Mouse (Mus musculus) spleen, adult 2 months (tissue): ENCODE measurements around the gene Cox14.

Experiments
- CTCF ChIP-seq: fragments of 200-500 bp; IDR thresholded peaks from 2 replicates; pipeline ENCODE4 v1.5.1; 2011; ENCODE audit warnings: mild to moderate bottlenecking, inconsistent platforms; ENCODE audit not compliant: insufficient read depth, insufficient read length, insufficient replicate concordance; ENCODE audit errors: extremely low read depth
- POLR2A ChIP-seq: fragments of 200-500 bp; IDR thresholded peaks from 2 replicates; pipeline ENCODE4 v1.6.1; 2011; ENCODE audit warnings: low read depth, low read length, inconsistent platforms

- TF ChIP-seq CTCF (no peak), POLR2A (no peak)
Observed at GRCm38 (mm10) chr15:99679008-99679407, 46.4 kb upstream of the Cox14 start.
